In the genomic region with DNA sequence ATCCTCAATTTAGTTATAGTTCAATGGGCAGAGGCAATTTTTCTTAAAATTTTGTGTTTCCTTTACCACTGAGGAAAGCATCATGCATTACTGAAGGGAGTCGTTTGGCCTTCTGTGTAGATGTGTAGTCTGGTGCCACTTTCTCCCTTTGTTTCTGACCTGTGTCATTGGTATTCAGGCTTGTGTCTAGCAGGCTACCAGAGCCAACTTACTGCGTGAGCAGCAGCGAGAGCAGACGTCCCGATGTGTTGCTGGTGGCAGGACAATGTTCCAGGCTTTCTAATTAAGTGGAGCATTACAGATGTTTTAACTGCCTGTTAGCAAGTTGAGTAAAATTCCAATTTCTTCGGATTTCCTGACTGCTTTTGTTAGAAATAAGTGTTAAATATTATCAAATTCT, we compare ENCODE assay signal across 21 mouse cellular contexts.
"Had no signal": no experiment of that assay in that cellular context is flagged by ENCODE, and none has a peak within 500 bp of the region (broad histone marks: within the 10 kb centered on the region; RNA-seq: fewer than 3 reads in every experiment).

No protein-coding gene starts in this region.

- H3K9ac ChIP-seq: liver, embryonic 15.5 days; liver, postnatal 0 days; lung, embryonic 15.5 days; midbrain, embryonic 12.5 days; neural tube, embryonic 13.5 days; neural tube, embryonic 15.5 days had no signal

- H3K27me3 ChIP-seq: liver, embryonic 15.5 days; lung, embryonic 15.5 days; midbrain, embryonic 12.5 days; neural tube, embryonic 13.5 days; neural tube, embryonic 15.5 days had no signal

- H3K27ac ChIP-seq: liver, embryonic 15.5 days; lung, embryonic 15.5 days; macrophage; midbrain, embryonic 10.5 days; midbrain, embryonic 12.5 days; neural tube, embryonic 13.5 days; neural tube, embryonic 15.5 days had no signal

- H3K36me3 ChIP-seq: liver, embryonic 15.5 days; lung, embryonic 15.5 days; midbrain, embryonic 10.5 days; midbrain, embryonic 12.5 days; neural tube, embryonic 13.5 days; neural tube, embryonic 15.5 days had no signal

- H3K4me3 ChIP-seq: liver, embryonic 15.5 days; lung, embryonic 15.5 days; midbrain, embryonic 10.5 days; midbrain, embryonic 12.5 days; myocyte; neural tube, embryonic 13.5 days; neural tube, embryonic 15.5 days had no signal

- ATAC-seq: liver, postnatal 0 days; lung, postnatal 0 days had no signal

- H3K4me2 ChIP-seq: liver, embryonic 15.5 days; lung, embryonic 15.5 days; midbrain, embryonic 12.5 days; neural tube, embryonic 13.5 days; neural tube, embryonic 15.5 days had no signal

- H3K9me3 ChIP-seq: liver, embryonic 15.5 days; lung, embryonic 15.5 days; midbrain, embryonic 10.5 days; midbrain, embryonic 12.5 days; neural tube, embryonic 13.5 days; neural tube, embryonic 15.5 days had no signal

- H3K4me1 ChIP-seq: liver, embryonic 15.5 days; lung, embryonic 15.5 days; midbrain, embryonic 10.5 days; midbrain, embryonic 12.5 days; neural tube, embryonic 13.5 days; neural tube, embryonic 15.5 days had no signal

- DNase-seq: liver, postnatal 0 days; lung, adult 2 months; lung, postnatal 14 days; lung, postnatal 36 days; retina, postnatal 1 day; right cerebral cortex, adult 18-20 months; right cerebral cortex, postnatal 25 days; right cerebral cortex, postnatal 4 days; spleen, adult 18-20 months; thymus, adult 18-20 months; thymus, postnatal 14 days; thymus, postnatal 36 days had no signal
